Mouse (Mus musculus): ENCODE results near the gene Srms. TPM values are rescaled to one million over a fixed set of nuclear protein-coding genes. Genes with fewer than 3 reads are reported as not detected.

Gene Srms
- polyA plus RNA-seq, 1 experiment from 2014 or later: 0.32 TPM

GRCm38 (mm10) chr2:181238091-181238610 is 25.2 kb upstream of the Srms start:
- H3K9ac ChIP-seq: no peak overlapping the region
- H3K4me2 ChIP-seq: no peak overlapping the region
- ATAC-seq (ENCODE audit: insufficient number of reproducible peaks, low FRiP score): no peak
- no peaks in the 10 kb centered on the region for H3K27me3 ChIP-seq (replicated peaks)
- no peak overlapping the region for H3K4me3 ChIP-seq
- peaks cover 8% of the 10 kb centered on the region; the same call in 1 of the 2 replicates for H3K4me1 ChIP-seq (replicated peaks)
- peaks cover 27% of the 10 kb centered on the region for H3K36me3 ChIP-seq
- no peaks in the 10 kb centered on the region for H3K9me3 ChIP-seq (replicated peaks)
- 76% methylated on average over 10 of the region's 10 CpGs for WGBS
- H3K27ac ChIP-seq (ENCODE audit: poor library complexity, severe bottlenecking): no peak overlapping the region

GRCm38 (mm10) chr2:181237251-181238014 is 24.4 kb upstream of the Srms start:
- 87% methylated on average over 17 of the region's 17 CpGs for WGBS

GRCm38 (mm10) chr2:181235681-181236566 is 22.9 kb upstream of the Srms start:
- Histone ChIP-seq H3K36me3 (peaks cover 44% of the 10 kb centered on the region), H3K4me1 (replicated peaks) (no peaks in the 10 kb centered on the region), H3K27ac (ENCODE audit: poor library complexity, severe bottlenecking) (no peak overlapping the region), H3K27me3 (replicated peaks) (no peaks in the 10 kb centered on the region; the same call in 1 of the 2 replicates), H3K9me3 (replicated peaks) (no peaks in the 10 kb centered on the region), H3K4me2 (no peak overlapping the region), H3K9ac (no peak overlapping the region), H3K4me3 (no peak overlapping the region)
- WGBS: 77% methylated on average over 23 of the region's 23 CpGs
- ATAC-seq (ENCODE audit: insufficient number of reproducible peaks, low FRiP score): no peak

More at GRCm38 (mm10) chr2:181237251-181238014, 24.4 kb upstream of the Srms start:
- Histone ChIP-seq H3K4me1 (replicated peaks) (peaks cover 7% of the 10 kb centered on the region; the same call in 1 of the 2 replicates), H3K4me3 (no peak overlapping the region), H3K9me3 (replicated peaks) (no peaks in the 10 kb centered on the region), H3K36me3 (peaks cover 34% of the 10 kb centered on the region), H3K9ac (no peak overlapping the region), H3K27ac (ENCODE audit: poor library complexity, severe bottlenecking) (no peak overlapping the region), H3K27me3 (replicated peaks) (no peaks in the 10 kb centered on the region; the same call in 1 of the 2 replicates), H3K4me2 (no peak overlapping the region)
- ATAC-seq (ENCODE audit: insufficient number of reproducible peaks, low FRiP score): no peak

- H3K4me1 ChIP-seq (replicated peaks): no peaks in the 10 kb centered on the region
- H3K9me3 ChIP-seq (replicated peaks): no peaks in the 10 kb centered on the region
- no peak overlapping the region for H3K27ac ChIP-seq (ENCODE audit: poor library complexity, severe bottlenecking)
- H3K27me3 ChIP-seq (replicated peaks): no peaks in the 10 kb centered on the region; the same call in 1 of the 2 replicates
- no peak overlapping the region for H3K4me2 ChIP-seq
- H3K4me3 ChIP-seq: no peak overlapping the region
- 91% methylated on average over 11 of the region's 11 CpGs for WGBS
- no peak overlapping the region for H3K9ac ChIP-seq
- ATAC-seq (ENCODE audit: insufficient number of reproducible peaks, low FRiP score): no peak
- peaks cover 53% of the 10 kb centered on the region for H3K36me3 ChIP-seq
Measured at GRCm38 (mm10) chr2:181234680-181235079, 21.7 kb upstream of the Srms start.

- Histone ChIP-seq H3K4me3 (no peak overlapping the region), H3K9ac (no peak overlapping the region), H3K4me1 (replicated peaks) (no peaks in the 10 kb centered on the region), H3K27me3 (replicated peaks) (no peaks in the 10 kb centered on the region; the same call in 1 of the 2 replicates), H3K9me3 (replicated peaks) (no peaks in the 10 kb centered on the region), H3K4me2 (no peak overlapping the region), H3K36me3 (peaks cover 63% of the 10 kb centered on the region), H3K27ac (ENCODE audit: poor library complexity, severe bottlenecking) (no peak overlapping the region)
- WGBS: 82% methylated on average over 15 of the region's 15 CpGs
- no peak for ATAC-seq (ENCODE audit: insufficient number of reproducible peaks, low FRiP score)
Measured at GRCm38 (mm10) chr2:181233443-181233842, 20.5 kb upstream of the Srms start.

GRCm38 (mm10) chr2:181231171-181231570 is 18.2 kb upstream of the Srms start:
- WGBS: 67% methylated on average over 20 of the region's 20 CpGs
- ATAC-seq (ENCODE audit: insufficient number of reproducible peaks, low FRiP score): no peak

GRCm38 (mm10) chr2:181228335-181228734 is 15.3 kb upstream of the Srms start:
- 59% methylated on average over 1 of the region's 1 CpGs for WGBS
- H3K4me2 ChIP-seq: no peak overlapping the region
- H3K36me3 ChIP-seq: peaks cover 48% of the 10 kb centered on the region
- no peaks in the 10 kb centered on the region; the same call in 1 of the 2 replicates for H3K27me3 ChIP-seq (replicated peaks)
- H3K4me3 ChIP-seq: no peak overlapping the region
- no peak for ATAC-seq (ENCODE audit: insufficient number of reproducible peaks, low FRiP score)
- H3K27ac ChIP-seq (ENCODE audit: poor library complexity, severe bottlenecking): no peak overlapping the region
- no peaks in the 10 kb centered on the region for H3K4me1 ChIP-seq (replicated peaks)
- H3K9me3 ChIP-seq (replicated peaks): no peaks in the 10 kb centered on the region
- no peak overlapping the region; the same call in 1 of the 2 replicates for H3K9ac ChIP-seq

More at GRCm38 (mm10) chr2:181231171-181231570, 18.2 kb upstream of the Srms start:
- H3K4me1 ChIP-seq (replicated peaks): no peaks in the 10 kb centered on the region
- H3K27me3 ChIP-seq (replicated peaks): no peaks in the 10 kb centered on the region; the same call in 1 of the 2 replicates
- no peak overlapping the region for H3K4me3 ChIP-seq
- no peak overlapping the region for H3K9ac ChIP-seq
- H3K36me3 ChIP-seq: peaks cover 57% of the 10 kb centered on the region
- no peaks in the 10 kb centered on the region for H3K9me3 ChIP-seq (replicated peaks)
- H3K27ac ChIP-seq (ENCODE audit: poor library complexity, severe bottlenecking): no peak overlapping the region
- H3K4me2 ChIP-seq: no peak overlapping the region

- H3K9me3 ChIP-seq (replicated peaks): no peaks in the 10 kb centered on the region
- no peaks in the 10 kb centered on the region for H3K4me1 ChIP-seq (replicated peaks)
- WGBS: 70% methylated on average over 3 of the region's 3 CpGs
- no peak overlapping the region for H3K9ac ChIP-seq
- no peak overlapping the region for H3K4me2 ChIP-seq
- ATAC-seq (ENCODE audit: insufficient number of reproducible peaks, low FRiP score): no peak
- H3K27me3 ChIP-seq (replicated peaks): no peaks in the 10 kb centered on the region
- H3K27ac ChIP-seq (ENCODE audit: poor library complexity, severe bottlenecking): no peak overlapping the region
- no peak overlapping the region for H3K4me3 ChIP-seq
- peaks cover 36% of the 10 kb centered on the region for H3K36me3 ChIP-seq
Measured at GRCm38 (mm10) chr2:181227122-181227521, 14.1 kb upstream of the Srms start.

- H3K27me3 ChIP-seq (replicated peaks): peaks cover 10% of the 10 kb centered on the region; the same call in 1 of the 2 replicates
- no peak overlapping the region for H3K4me3 ChIP-seq
- H3K4me1 ChIP-seq (replicated peaks): peaks cover 5% of the 10 kb centered on the region
- H3K4me2 ChIP-seq: no peak overlapping the region
- no peaks in the 10 kb centered on the region for H3K9me3 ChIP-seq (replicated peaks)
- H3K9ac ChIP-seq: no peak overlapping the region
- no peak overlapping the region for H3K27ac ChIP-seq (ENCODE audit: poor library complexity, severe bottlenecking)
- peaks cover 20% of the 10 kb centered on the region for H3K36me3 ChIP-seq
- 69% methylated on average over 2 of the region's 2 CpGs for WGBS
- ATAC-seq (ENCODE audit: insufficient number of reproducible peaks, low FRiP score): no peak
Measured at GRCm38 (mm10) chr2:181224994-181225393, 12.0 kb upstream of the Srms start.

- H3K27me3 ChIP-seq (replicated peaks): peaks cover 19% of the 10 kb centered on the region
- H3K4me1 ChIP-seq (replicated peaks): peaks cover 16% of the 10 kb centered on the region
- no peaks in the 10 kb centered on the region for H3K36me3 ChIP-seq
- H3K4me3 ChIP-seq: peak overlapping the region; percentile 37; the same call in 1 of the 2 replicates
- ATAC-seq (ENCODE audit: insufficient number of reproducible peaks, low FRiP score): no peak
- H3K4me2 ChIP-seq: peak overlapping the region; percentile 72
- no peaks in the 10 kb centered on the region for H3K9me3 ChIP-seq (replicated peaks)
- H3K9ac ChIP-seq: no peak overlapping the region
- H3K27ac ChIP-seq (ENCODE audit: poor library complexity, severe bottlenecking): no peak overlapping the region
- WGBS: 56% methylated on average over 2 of the region's 2 CpGs
Measured at GRCm38 (mm10) chr2:181220361-181220760, 7.4 kb upstream of the Srms start.

Measured in heart, embryonic 12.5 days (tissue).